Mouse (Mus musculus): ENCODE measurements at regions not wholly inside any gene's neighbourhood (a gene's known extent, or its start where the extent isn't known, plus 50 kb on each side); places are given as distances from the start of the nearest gene placed in this dataset.
A peak's percentile ranks its signal among the peaks of the same experiment; 100 is the strongest.

DNA sequence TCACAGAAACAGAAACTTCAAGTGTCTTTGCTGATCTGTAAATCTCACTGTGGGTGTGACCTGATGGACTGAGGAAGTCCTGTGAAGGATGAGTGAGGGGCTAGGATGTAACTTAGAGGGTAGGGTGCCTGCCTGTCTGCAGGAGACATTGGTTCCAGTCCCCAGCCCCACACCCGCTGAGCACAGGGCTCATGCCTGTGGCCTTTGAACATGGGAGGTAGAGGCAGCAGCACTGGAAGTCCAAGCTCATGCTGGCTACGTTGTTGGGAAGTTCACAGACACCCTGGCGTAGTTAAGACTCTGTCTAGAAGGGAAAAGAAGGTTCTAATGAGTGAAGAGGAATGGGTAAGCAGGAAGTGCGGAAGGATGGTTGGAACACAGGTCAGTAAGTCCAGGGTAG, 59.7 kb upstream of the Tgm3 start:
- DNase-seq: no peak

DNA sequence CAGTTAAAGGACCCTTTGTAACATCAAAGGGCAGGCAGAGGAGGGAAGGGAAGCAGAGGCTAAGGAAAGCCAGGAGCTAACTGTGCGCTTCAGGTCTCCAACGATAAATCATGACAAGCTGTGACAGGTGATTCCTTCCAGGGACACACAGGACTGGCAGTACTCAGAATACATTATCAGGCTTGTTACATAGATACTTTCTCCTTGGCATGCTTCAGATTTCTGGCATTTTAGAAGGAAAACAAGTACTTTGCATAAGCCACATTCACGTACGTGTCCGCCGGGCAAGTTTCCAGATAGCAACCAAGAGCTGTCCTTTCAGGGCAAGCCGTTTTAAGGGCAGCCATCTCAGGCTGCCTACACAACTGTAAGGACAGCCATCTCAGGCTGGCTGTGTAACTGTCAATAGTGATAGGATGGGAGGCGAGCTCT, 56.9 kb upstream of the Tgm3 start:
- peak; percentile 54 for DNase-seq

DNA sequence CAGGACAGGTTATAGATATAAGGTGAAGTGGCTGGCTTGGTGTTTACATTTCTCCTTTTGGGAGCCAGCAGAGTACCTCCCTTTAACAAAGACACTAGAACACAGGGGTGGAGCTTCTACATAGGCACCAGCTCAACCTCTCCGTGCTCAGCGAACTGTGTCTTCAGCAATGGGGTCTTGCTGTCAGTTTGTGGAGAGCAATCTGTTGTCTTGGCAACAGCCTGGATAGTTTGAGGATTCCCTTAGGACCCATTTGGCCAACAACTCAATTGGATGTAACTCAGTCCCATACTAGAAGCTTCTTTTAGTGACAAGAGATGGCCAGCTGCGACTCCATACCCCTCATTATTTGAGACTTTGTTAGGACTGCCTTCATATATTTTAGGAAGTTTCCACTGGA, 54.0 kb upstream of the Tgm3 start:
- DNase-seq: no peak

DNA sequence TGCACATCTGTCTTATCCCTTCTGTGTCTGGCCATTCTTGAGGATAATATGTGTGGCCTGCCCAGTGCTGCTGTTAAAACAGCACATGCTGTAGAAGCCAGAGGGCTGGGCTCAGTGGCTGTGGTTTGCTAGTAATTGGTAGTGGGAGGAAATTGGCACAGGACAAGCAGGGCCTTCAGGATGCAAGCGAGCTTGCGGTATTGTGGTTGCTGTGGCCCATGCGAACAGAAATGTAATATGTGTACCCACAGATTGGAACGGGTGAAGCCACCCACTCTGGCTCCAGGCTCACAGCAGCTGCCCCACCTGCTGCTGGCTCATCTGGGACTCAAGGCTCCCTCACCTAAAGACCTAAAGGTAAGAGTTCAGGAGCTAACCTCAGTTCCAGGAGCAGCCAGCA, 51.8 kb upstream of the Tgm3 start:
- no peak for DNase-seq

DNA sequence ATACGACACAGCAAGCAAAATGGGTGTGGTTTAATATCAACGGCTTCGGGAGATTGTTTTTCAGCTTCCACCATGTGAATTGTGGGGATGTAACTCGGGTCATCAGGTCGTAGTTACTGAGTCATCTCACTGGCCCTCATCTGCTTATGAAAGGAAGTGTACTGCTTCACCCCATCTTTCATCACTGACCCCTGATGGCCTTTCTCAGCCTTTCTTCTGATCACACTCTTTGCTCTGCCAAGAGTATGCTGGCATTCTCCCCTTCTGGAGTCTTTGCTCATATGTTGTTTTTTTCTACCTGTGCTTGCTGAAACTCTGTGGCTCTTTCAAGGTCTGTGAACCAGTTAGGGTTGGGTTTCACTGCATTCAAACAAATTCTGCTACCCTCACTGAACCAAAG, 50.6 kb upstream of the Tgm3 start:
- peak; percentile 59 for DNase-seq

Data from adrenal gland, adult 2 months (tissue).